Mouse (Mus musculus): ENCODE measurements around the gene Ankmy2. TPM values are rescaled to one million over a fixed set of nuclear protein-coding genes. Genes with fewer than 3 reads are reported as not detected.

The Ankmy2 gene
- polyA plus RNA-seq (2015; fragmentation: Nextera tagmentation; extraction: Ambion mirVana): 36.3 and 36.9 TPM in 2 replicates

GRCm38 (mm10) chr12:36156637-36157303, at the start of gene Ankmy2:
Gene Ankmy2, plus strand, starts transcription at chr12:36157114.
- peak within 1 kb of the TSS; percentile 97 for H3K4me3 ChIP-seq (replicated peaks)
- under 1% methylated on average over 42 of the region's 42 CpGs for WGBS
- H3K27me3 ChIP-seq: no peaks in the 10 kb centered on the region
- H3K4me2 ChIP-seq: peak within 1 kb of the TSS; percentile 77
- peak; percentile 97 for ATAC-seq (replicated peaks; ENCODE audit: low FRiP score)
- H3K4me1 ChIP-seq: peaks cover 29% of the 10 kb centered on the region
- peak within 1 kb of the TSS; percentile 95 for H3K27ac ChIP-seq
- H3K9me3 ChIP-seq (replicated peaks): no peaks in the 10 kb centered on the region
- no peaks in the 10 kb centered on the region for H3K36me3 ChIP-seq
- H3K9ac ChIP-seq: peak within 1 kb of the TSS; percentile 68

GRCm38 (mm10) chr12:36108442-36108841, 48.5 kb upstream of the Ankmy2 start:
- H3K4me1 ChIP-seq: no peaks in the 10 kb centered on the region
- H3K9ac ChIP-seq: no peak overlapping the region
- no peak overlapping the region for H3K27ac ChIP-seq
- no peaks in the 10 kb centered on the region for H3K9me3 ChIP-seq (replicated peaks)
- no peaks in the 10 kb centered on the region for H3K27me3 ChIP-seq
- no peak overlapping the region for H3K4me2 ChIP-seq
- ATAC-seq (replicated peaks; ENCODE audit: low FRiP score): no peak
- no peak overlapping the region for H3K4me3 ChIP-seq (replicated peaks)
- peaks cover 79% of the 10 kb centered on the region for H3K36me3 ChIP-seq
- 95% methylated on average over 5 of the region's 5 CpGs for WGBS

GRCm38 (mm10) chr12:36110457-36110856, 46.5 kb upstream of the Ankmy2 start:
- Histone ChIP-seq H3K9me3 (replicated peaks) (no peaks in the 10 kb centered on the region), H3K27me3 (no peaks in the 10 kb centered on the region), H3K27ac (no peak overlapping the region), H3K4me2 (no peak overlapping the region), H3K9ac (no peak overlapping the region), H3K36me3 (peaks cover 88% of the 10 kb centered on the region), H3K4me1 (no peaks in the 10 kb centered on the region), H3K4me3 (replicated peaks) (no peak overlapping the region)
- 94% methylated on average over 5 of the region's 5 CpGs for WGBS
- ATAC-seq (replicated peaks; ENCODE audit: low FRiP score): no peak

- Histone ChIP-seq H3K4me3 (replicated peaks) (no peak overlapping the region), H3K36me3 (peaks cover 91% of the 10 kb centered on the region), H3K27ac (no peak overlapping the region), H3K9ac (no peak overlapping the region), H3K9me3 (replicated peaks) (no peaks in the 10 kb centered on the region), H3K27me3 (no peaks in the 10 kb centered on the region), H3K4me1 (no peaks in the 10 kb centered on the region), H3K4me2 (no peak overlapping the region)
- WGBS: 83% methylated on average over 5 of the region's 5 CpGs
- no peak for ATAC-seq (replicated peaks; ENCODE audit: low FRiP score)
These were observed 45.8 kb upstream of the Ankmy2 start for GRCm38 (mm10) chr12:36111110-36111509.

GRCm38 (mm10) chr12:36112081-36112480, 44.8 kb upstream of the Ankmy2 start:
- Histone ChIP-seq H3K9me3 (replicated peaks) (no peaks in the 10 kb centered on the region), H3K4me2 (no peak overlapping the region), H3K4me3 (replicated peaks) (no peak overlapping the region), H3K4me1 (no peaks in the 10 kb centered on the region), H3K9ac (no peak overlapping the region), H3K27ac (no peak overlapping the region), H3K27me3 (no peaks in the 10 kb centered on the region), H3K36me3 (peaks cover 95% of the 10 kb centered on the region)
- 77% methylated on average over 3 of the region's 3 CpGs for WGBS
- no peak for ATAC-seq (replicated peaks; ENCODE audit: low FRiP score)

- Histone ChIP-seq H3K9ac (no peak overlapping the region), H3K4me2 (no peak overlapping the region), H3K4me3 (replicated peaks) (no peak overlapping the region), H3K36me3 (peaks cover 91% of the 10 kb centered on the region), H3K4me1 (no peaks in the 10 kb centered on the region), H3K27ac (no peak overlapping the region), H3K27me3 (no peaks in the 10 kb centered on the region), H3K9me3 (replicated peaks) (no peaks in the 10 kb centered on the region)
- WGBS: 94% methylated on average over 6 of the region's 6 CpGs
- no peak for ATAC-seq (replicated peaks; ENCODE audit: low FRiP score)
These were observed 39.8 kb upstream of the Ankmy2 start for GRCm38 (mm10) chr12:36117161-36117560.

- no peaks in the 10 kb centered on the region for H3K9me3 ChIP-seq (replicated peaks)
- WGBS: 92% methylated on average over 3 of the region's 3 CpGs
- no peak overlapping the region for H3K9ac ChIP-seq
- H3K27ac ChIP-seq: no peak overlapping the region
- peaks cover 89% of the 10 kb centered on the region for H3K36me3 ChIP-seq
- H3K4me3 ChIP-seq (replicated peaks): no peak overlapping the region
- no peak for ATAC-seq (replicated peaks; ENCODE audit: low FRiP score)
- H3K4me1 ChIP-seq: no peaks in the 10 kb centered on the region
- no peaks in the 10 kb centered on the region for H3K27me3 ChIP-seq
- no peak overlapping the region for H3K4me2 ChIP-seq
These were observed 37.7 kb upstream of the Ankmy2 start for GRCm38 (mm10) chr12:36119244-36119643.

- no peaks in the 10 kb centered on the region for H3K27me3 ChIP-seq
- peak; percentile 73 for ATAC-seq (replicated peaks; ENCODE audit: low FRiP score)
These were observed 30.9 kb upstream of the Ankmy2 start for GRCm38 (mm10) chr12:36126049-36126448.

GRCm38 (mm10) chr12:36129826-36130225, 27.1 kb upstream of the Ankmy2 start:
- 94% methylated on average over 5 of the region's 5 CpGs for WGBS
- Histone ChIP-seq H3K4me1 (peaks cover 10% of the 10 kb centered on the region; the same call in 1 of the 2 replicates), H3K4me3 (replicated peaks) (no peak overlapping the region), H3K27ac (no peak overlapping the region), H3K9ac (no peak overlapping the region), H3K27me3 (no peaks in the 10 kb centered on the region), H3K36me3 (peaks cover 47% of the 10 kb centered on the region), H3K9me3 (replicated peaks) (no peaks in the 10 kb centered on the region), H3K4me2 (no peak overlapping the region)
- ATAC-seq (replicated peaks; ENCODE audit: low FRiP score): no peak

More at GRCm38 (mm10) chr12:36126049-36126448, 30.9 kb upstream of the Ankmy2 start:
- Histone ChIP-seq H3K27ac (peak overlapping the region; percentile 49; the same call in 1 of the 2 replicates), H3K4me1 (peaks cover 6% of the 10 kb centered on the region; the same call in 1 of the 2 replicates), H3K9me3 (replicated peaks) (no peaks in the 10 kb centered on the region), H3K4me2 (no peak overlapping the region), H3K4me3 (replicated peaks) (no peak overlapping the region), H3K36me3 (peaks cover 51% of the 10 kb centered on the region), H3K9ac (no peak overlapping the region)
- WGBS: 60% methylated on average over 5 of the region's 5 CpGs

GRCm38 (mm10) chr12:36132254-36132653, 24.7 kb upstream of the Ankmy2 start:
- no peak overlapping the region for H3K4me2 ChIP-seq
- H3K36me3 ChIP-seq: peaks cover 58% of the 10 kb centered on the region
- H3K4me3 ChIP-seq (replicated peaks): no peak overlapping the region
- WGBS: 88% methylated on average over 2 of the region's 2 CpGs
- ATAC-seq (replicated peaks; ENCODE audit: low FRiP score): no peak
- no peak overlapping the region for H3K27ac ChIP-seq
- no peaks in the 10 kb centered on the region for H3K27me3 ChIP-seq
- H3K9ac ChIP-seq: no peak overlapping the region
- H3K4me1 ChIP-seq: 0 out of 2 replicates have a peak, but pooled peaks cover 4% of the 10 kb centered on the region
- no peaks in the 10 kb centered on the region for H3K9me3 ChIP-seq (replicated peaks)

- Histone ChIP-seq H3K9me3 (replicated peaks) (no peaks in the 10 kb centered on the region), H3K27me3 (no peaks in the 10 kb centered on the region), H3K36me3 (peaks cover 60% of the 10 kb centered on the region), H3K4me2 (no peak overlapping the region), H3K9ac (no peak overlapping the region), H3K4me3 (replicated peaks) (no peak overlapping the region), H3K27ac (no peak overlapping the region), H3K4me1 (0 out of 2 replicates have a peak, but pooled peaks cover 4% of the 10 kb centered on the region)
- WGBS: 76% methylated on average over 3 of the region's 3 CpGs
- no peak for ATAC-seq (replicated peaks; ENCODE audit: low FRiP score)
These were observed 24.2 kb upstream of the Ankmy2 start for GRCm38 (mm10) chr12:36132668-36133067.

GRCm38 (mm10) chr12:36133547-36133946, 23.4 kb upstream of the Ankmy2 start:
- peaks cover 61% of the 10 kb centered on the region for H3K36me3 ChIP-seq
- no peaks in the 10 kb centered on the region for H3K27me3 ChIP-seq
- no peaks in the 10 kb centered on the region for H3K9me3 ChIP-seq (replicated peaks)
- H3K4me1 ChIP-seq: 0 out of 2 replicates have a peak, but pooled peaks cover 4% of the 10 kb centered on the region
- no peak for ATAC-seq (replicated peaks; ENCODE audit: low FRiP score)
- H3K4me3 ChIP-seq (replicated peaks): no peak overlapping the region
- H3K27ac ChIP-seq: no peak overlapping the region
- 83% methylated on average over 5 of the region's 5 CpGs for WGBS
- no peak overlapping the region for H3K4me2 ChIP-seq
- H3K9ac ChIP-seq: no peak overlapping the region

Data from kidney, embryonic 15.5 days (tissue).